Mouse (Mus musculus) thymus, postnatal 36 days (tissue): ENCODE measurements around the gene Gm17581.

Experiments
- DNase-seq, 2 experiments: peaks; one replicate each; pipeline ENCODE4 v3.0.0; 2022; ENCODE audit warnings: mixed read lengths in 2 of 2

The Gm17581 gene

GRCm38 (mm10) chr2:155689211-155689610 lies 46.5 kb downstream of the Gm17581 start:
- DNase-seq: no peak

- DNase-seq: peak; percentile 28 to 43
Measured at GRCm38 (mm10) chr2:155687746-155688145, 47.9 kb downstream of the Gm17581 start.

- peak; percentile 29 to 50 for DNase-seq
Measured at GRCm38 (mm10) chr2:155686572-155686971, 49.1 kb downstream of the Gm17581 start.
